Mouse (Mus musculus) spleen, postnatal 4 days (tissue): ENCODE results near the gene Ftl1.
A peak's percentile ranks its signal among the peaks of the same experiment; 100 is the strongest.
"Not testable (repeated sequence)": the region's sequence is repeated elsewhere in the genome, so short reads cannot be mapped to it uniquely, and the experiment has no call there.

Source experiments
- DNase-seq, 2 experiments: peaks; one replicate each; pipeline ENCODE4 v3.0.0; 2022; ENCODE audit warnings: low spot score in 2 of 2

The Ftl1 gene

DNA sequence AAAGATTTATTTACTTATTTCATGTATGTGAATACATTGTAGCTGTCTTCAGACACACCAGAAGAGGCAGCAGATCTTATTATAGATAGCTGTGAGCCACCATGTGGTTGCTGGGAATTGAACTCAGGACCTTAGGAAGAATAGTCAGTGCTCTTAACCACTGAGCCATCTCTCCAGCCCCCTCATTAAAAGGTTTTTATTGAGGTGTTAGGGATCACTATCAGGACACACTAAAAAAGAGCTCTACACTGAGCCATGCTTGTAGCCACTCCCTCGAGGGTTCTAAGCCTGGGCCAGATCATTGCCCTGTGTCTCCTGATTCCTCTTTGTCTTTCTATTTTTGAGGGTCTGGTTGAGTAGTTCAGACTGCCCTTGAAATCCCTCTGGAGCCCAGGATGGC, 16.8 kb upstream of the Ftl1 start:
- no peak for DNase-seq

DNA sequence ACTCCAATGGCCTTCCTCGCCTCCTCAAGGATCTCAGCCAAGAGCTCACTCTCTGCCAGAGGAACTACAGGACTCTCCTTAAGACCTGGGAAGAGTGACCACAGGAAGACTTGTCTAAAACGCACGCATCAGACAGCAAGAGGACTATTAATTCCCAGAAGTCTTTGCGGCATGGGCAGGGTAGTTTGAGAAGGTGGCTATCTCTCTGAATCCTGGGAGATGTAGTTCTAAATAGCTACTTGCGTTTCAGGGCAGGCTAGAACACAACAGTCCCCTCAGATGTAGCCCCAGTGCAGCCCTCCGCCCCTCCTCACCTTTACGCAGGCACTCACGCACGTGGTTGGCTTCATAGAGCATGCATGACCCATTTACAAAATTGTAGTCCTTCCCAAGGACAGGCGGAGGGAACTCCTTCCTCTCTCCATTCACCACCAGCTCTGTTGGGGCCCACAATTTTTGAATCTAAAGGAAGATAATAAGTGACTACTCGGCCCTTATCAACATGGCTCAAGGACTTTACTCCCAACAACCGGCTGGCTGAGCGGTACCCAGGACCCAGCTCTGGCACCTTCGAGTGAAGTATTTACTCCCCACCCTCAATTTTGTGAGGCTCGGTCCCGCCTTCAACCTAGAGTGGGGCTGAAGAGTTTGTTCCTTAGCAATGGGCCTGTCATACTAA, 15.7 kb upstream of the Ftl1 start:
- no peak for DNase-seq

DNA sequence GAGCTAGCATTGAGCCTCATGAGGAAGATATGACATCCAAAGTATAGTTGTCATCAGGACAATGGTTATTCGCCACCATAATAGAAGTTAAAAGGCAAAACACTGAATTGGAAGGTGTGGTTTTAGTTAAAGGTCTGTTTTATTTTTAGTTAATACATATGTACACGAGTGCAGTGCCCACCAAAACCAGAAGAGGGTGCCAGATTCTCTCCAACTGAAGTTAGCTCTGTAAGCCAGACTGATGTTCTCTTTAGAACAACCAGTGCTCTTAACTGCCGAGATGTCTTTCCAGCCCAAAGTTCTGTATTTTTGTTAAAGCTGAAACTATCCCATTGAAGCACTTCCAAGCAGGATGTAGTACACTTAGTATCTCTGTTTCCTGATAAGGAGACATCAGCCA, 11.2 kb upstream of the Ftl1 start:
- DNase-seq = peak; percentile 76 to 88

DNA sequence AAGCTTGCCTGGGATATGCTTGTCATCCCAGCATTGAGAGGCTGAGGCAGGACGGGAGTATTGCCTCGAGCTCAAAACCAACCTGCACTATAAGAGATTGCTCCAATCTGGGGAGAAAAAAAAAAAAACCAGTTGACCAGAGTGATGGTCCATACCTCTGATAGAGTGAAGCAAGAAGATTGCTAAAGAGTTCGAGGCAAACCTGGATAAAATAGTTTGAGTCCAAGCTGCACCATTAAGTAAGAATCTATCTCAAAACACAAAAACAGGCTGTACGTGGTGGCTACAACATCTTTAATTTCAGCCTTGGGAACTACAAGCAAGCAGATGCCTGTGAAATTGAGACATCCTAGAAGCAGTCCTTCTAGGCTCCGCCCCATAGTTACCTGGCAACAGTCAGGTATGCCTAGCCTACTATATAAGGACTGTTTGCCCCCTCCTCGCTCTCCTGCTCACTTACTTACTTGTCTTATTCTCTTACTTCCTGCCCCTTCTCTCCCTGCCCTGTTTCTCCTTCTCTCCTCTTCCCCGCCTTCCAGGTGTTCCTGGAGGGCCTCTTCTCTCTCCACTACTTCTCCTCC, 7.5 kb upstream of the Ftl1 start:
- DNase-seq = no peak

DNA sequence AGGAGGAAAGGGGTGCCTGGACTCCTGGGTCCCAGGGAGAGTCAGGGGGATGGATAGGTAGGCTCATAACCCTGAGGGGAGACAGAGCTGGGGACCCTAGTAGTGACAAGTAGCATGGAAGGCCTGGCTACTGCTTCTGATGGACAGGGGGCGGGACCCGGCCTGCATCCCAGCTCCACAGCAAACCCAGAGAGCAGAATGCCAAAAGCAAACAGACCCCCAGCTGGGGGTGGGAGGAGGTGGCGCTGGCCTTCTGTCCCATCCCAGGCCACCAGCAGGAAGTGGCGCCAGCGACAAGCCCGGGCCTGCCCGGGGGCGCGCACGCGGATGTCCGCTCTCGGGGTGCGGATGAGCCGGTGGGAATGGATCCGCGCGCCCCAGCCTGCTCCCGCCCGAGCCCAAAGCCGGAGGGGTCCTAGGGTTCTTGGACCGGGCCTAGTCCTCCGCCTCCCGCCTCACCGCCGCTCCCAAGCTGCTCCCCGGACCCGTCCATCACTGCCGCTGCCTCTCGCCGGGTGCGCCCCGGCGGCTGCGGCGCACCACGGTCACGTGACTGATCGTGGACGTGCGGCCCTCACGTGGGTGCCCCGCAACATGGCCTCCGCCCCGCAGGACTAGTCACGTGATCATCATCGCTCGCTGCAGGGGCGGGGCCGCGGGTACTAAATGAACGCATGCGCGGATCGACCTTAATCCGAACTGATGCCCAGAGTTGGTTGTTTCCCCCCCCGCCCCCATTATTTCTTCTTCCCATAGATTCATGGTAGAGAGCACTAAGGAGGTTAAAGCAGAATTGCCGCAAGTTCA, 6.8 kb upstream of the Ftl1 start, which contains the start of gene Bax:
TSS of gene Bax (minus strand) at position 616 of the 807 bp plus-strand sequence.
- DNase-seq = peak; percentile 93 to 96

DNA sequence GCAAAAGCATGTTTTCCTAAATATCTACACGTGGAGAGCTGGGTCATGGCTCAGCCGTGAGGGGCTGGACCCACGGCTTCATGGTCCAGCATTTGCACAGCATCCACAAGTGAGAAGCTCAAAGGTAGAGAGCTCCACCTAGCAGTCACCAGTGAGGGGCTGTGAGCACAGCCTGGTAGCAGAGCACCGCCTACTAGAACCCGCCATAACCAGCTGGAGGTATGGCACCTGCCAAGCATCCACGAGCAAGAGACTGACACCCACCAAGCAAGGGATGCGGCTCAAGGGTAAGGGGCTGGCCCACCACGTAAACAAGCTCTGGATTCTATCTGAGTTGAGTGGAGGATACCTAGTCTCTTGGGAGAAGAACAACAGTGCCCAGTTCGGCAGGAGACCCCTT, 5.9 kb upstream of the Ftl1 start:
- DNase-seq = no peak

DNA sequence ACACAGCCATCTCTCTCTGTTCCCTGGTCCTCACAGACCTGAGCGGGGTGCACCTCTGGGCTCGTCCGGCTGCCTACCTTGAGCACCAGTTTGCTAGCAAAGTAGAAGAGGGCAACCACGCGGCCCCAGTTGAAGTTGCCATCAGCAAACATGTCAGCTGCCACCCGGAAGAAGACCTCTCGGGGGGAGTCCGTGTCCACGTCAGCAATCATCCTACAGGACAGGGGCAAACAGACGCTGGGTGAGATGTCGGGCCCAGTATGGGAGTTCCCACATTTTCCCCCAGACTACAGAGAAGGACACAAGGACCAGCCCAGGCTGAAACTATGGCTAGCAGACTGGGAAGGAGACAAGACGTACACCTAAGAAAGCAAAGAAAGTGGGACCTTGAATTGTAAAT, 5.4 kb upstream of the Ftl1 start:
- DNase-seq = no peak

DNA sequence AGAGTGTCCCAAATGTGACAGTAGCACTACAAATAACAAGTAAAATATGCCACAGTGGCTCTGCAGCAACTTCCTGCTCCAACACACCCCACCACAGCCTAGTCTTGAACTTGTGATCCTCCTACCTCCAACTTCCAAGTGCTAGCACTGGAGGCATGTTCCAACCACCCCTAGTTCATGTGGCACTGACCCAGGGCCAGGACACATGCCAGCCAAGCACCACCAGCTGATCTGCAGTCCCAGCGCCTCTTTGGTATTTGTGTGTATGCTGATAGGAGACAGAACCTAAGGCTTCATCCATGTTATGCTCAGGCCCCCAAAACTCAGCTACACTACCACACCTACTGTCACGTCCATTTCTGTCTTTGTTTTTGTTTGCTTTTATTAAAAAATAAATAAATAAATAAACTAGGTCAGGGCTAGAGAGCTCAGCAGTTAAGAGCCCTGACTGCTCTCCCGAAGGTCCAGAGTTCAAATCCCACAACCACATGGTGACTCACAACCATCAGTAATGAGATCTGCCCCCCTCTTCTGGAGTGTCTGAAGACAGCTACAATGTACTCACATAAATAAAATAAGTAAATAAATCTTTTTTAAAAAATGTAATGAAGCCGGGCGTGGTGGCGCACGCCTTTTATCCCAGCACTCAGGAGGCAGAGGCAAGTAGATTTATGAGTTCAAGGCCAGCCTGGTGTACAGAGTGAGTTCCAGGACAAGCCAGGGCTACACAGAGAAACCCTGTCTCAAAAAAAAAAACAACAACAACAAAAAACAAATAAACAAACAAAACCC, 4.5 kb upstream of the Ftl1 start:
- no peak for DNase-seq

DNA sequence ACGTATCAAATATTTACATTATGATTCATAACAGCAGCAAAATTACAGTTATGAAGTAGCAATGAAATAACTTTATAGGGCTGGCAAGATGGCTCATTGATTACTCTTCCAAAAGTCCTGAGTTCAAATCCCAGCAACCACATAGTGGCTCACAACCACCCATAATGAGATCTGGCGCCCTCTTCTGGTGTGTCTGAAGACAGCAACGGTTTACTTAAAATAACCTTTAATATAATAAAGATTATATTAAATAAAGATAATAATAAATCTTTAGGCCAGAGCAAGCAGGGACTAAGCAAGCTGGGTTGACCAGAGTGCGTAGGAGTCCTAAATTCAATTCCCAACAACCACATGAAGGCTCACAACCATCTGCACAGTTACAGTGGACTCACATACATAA, 3.2 kb upstream of the Ftl1 start:
- not testable (repeated sequence) for DNase-seq

DNA sequence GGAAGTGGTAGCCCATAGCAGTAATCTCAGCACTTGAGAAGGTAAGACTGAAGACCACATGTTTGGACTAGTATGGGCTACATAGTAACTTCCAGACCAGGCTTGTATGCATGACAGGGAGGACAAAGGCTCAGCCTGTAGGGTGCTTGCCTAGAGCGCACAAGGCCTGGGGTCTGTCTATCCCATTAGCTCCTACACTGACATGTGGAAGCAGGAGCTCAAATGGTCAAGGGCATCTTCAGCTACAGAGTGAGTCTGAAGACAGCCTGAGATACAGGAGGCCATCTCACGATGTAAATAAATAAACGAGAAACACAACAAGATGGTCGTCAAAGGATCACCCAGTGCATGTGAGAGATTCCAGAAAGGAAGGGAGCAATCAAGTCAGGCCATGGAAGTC, 2.6 kb upstream of the Ftl1 start:
- peak in 1 of 2 experiments; percentile 48 for DNase-seq

DNA sequence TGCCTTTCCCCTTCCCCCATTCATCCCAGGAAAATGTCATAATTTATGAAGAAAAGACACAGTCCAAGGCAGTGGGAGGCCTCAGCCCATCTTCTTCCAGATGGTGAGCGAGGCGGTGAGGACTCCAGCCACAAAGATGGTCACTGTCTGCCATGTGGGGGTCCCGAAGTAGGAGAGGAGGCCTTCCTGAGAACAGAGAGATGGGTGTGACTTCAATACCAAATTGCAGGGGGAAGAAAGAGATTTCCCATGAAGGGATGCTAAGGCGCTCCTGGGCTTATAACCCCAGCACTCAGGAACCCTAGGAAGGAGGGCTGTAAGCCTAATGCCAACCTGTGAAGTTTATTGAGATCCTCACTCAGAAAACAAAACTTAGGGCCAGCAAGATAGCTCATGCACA, 2.1 kb upstream of the Ftl1 start:
- peak in 1 of 2 experiments; percentile 54 for DNase-seq

DNA sequence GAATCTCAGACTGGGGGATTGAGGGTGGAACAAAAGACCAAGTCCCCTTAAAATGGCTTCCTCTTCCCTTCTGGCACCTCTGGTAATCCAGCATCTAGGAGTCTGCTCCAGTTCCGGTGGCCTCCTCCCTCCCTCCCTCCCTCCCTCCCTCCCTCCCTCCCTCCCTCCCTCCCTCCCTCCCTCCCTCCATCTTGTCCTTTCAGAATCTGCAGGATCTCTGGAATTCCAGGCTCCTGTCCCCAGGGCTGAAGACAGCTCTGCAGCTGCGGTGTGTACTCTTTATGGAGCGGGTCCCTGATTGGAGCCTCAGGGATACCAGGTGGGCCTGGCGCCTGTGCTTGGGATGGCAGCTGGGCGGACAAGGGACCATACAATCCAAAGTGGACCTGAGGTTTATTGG, 1.6 kb upstream of the Ftl1 start:
- peak in 1 of 2 experiments; percentile 64 for DNase-seq

DNA sequence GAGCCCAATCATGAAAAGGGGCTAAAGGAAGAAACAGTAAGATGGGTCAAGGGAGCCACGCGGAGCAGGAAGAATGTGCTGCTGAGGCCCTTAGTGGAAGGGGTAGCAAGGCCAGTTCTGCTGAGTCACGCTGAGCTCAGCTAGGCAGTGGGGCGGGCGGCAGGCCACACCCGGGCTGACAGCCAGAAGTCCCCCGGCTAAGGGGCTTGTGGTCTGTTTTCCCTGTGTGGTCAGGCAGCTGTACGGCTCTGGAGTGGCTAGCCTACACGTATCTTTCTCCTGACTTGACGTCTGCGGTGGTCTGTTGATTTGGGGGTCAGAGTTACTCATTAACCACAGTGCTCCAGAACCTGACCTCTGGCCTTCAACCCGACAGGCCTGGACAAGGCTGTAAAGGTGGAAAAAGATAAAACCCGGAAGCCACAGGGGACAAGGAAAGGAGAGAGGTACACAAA, 1.2 kb upstream of the Ftl1 start:
- DNase-seq = peak; percentile 86 to 91

DNA sequence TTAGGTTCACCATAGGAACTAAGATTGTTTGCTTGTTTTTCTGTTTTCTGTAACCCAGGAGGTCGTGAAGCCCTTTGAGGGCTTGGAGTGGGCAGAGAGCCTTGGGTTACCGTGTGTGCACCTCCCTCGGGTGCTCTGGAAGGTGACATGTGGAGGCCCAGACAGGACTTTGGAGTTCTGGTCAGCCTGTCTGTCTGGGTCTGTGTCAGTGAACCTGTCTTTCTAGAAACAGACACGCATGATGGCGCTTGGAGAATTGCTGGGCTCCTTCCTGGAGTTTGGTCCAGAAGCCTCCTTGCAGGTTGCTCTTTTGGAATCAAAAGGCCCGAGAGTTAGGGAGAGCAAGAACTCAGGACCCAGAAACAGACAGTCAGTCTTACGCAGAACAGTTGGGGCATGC, 693 bp upstream of the Ftl1 start:
- peak in 1 of 2 experiments; percentile 72 for DNase-seq

DNA sequence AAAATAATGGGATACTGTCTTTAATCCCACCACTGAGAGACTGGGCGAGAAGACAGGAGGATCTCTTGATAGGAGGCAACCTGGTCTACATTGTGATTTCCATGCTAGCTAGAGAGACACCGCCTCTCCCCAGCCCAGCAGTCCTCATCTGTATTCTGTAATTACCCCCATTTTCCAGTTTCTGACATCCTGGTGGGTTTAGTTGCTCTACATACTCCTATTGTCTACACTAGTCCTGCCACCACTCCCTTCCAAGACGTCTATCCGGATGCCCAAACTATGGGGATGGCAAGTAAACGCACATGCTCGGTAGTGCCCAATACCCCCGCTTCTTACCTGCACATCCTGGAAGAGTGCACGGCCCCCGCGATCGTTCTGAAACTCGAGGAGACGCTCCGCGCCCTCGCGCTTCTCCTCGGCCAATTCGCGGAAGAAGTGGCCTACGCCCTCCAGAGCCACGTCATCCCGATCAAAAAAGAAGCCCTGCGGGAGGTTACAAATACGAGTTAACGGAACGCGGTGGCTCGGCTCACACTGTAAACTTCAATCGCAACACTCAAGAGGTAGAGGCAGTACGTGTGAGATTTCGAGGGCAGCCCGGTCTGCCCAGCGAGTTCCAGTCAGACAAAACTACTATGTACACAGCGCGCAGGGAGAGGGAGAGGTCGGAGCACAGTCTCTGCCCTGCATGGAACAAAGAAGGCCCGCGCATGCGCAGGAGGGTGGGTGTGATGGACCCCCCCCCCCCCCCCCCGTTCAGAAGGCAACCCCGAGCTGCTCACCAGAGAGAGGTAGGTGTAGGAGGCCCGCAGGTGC, 728 bp downstream of the Ftl1 start:
- peak; percentile 76 to 91 for DNase-seq

DNA sequence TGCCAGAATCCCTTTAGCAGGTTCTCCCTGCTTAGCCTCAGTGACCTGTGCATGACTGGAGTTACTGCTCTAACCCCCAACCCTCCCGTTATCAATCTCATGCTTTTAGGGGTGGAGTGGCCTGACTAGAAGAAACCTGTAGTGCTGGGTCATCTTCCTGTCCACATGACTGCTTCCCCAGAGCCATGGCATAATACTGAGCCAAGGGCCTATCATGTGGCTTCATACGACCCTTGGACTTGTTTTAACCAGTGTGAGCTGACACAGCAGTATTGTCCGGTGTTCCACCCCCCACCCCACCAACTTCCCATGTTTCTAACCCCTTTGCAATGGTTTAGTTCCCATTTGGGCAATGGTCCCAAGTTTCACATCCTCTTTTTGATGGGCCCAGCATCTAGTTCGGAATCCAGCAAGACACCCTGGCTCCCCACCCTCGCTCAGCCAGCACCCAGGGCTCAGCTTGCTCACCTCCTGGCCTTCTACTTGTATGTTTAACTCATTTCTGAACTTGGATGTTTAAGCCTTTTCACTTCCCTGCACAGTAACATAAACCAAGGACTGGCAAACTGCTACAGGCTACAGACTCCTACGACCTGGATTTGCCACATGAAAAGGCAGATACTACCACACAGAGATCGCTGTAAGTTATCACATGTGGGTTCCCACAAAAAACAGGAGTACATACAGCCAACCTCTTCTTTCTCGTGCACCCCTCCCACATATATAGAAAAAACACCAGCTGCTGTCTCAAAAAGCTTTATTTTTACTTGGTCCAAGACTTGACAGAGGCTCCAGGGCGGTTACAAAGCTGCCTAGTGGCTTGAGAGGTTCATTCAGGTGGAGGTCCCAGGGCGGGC, 2.3 kb downstream of the Ftl1 start:
- no peak for DNase-seq

DNA sequence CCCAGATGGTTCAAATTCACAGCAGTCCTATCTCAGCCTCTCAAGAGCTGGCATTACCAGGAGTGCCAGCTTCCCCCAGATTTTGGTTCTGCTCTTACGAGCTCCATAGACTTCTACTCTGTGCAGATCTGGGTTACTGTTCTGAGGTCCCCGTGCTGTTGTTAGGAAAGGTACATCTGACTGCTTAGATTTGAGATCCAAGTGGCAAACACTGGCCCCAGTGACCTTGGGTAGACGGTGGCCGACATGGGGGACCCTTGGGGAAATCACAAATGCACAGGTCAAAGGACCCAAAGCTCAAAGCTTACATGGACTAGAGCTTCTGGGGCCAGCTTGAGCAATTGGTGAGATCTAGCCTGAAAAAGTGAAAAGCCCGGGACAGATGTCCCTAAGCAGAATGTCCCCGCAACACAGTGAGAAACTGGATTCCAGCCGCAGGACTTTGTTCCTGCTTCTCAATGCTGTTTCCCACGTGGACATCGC, 2.9 kb downstream of the Ftl1 start:
- DNase-seq = no peak

DNA sequence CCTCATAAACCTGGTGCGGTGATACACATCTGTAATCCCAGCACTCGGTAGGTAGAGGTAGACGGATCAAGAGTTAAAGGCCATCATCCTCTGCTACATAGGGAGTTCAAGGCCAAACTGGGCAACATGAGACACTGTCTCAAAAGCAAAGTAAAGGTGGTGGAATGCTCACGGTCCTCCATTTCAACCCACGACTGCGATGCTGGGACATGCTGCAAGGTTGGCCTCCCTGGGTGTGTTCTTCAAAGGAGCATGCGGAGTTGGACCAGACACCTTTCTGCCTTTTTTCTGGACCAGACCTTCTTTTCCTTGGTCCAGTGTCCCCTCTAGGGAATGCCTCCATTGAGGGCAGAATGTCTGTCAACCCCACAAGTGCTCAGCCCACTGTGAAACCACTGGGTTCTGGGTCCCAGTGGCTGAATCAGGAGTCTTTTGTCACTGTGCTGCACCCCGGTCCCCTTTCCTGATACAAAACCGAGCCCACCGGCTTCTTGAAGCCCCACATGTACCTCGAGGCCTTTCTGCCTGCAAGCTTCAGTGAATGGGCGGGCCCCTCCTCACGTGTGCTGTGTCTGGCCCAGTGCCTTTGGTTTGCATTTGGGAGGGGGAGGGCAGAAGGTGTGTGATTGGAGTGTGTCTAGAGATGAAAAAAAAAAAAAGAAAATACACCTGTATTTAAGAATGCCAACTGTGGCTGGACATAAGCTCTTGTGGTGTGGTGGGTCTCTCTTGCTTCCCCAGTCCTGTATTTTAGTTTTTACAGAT, 3.6 kb downstream of the Ftl1 start:
- no peak for DNase-seq

DNA sequence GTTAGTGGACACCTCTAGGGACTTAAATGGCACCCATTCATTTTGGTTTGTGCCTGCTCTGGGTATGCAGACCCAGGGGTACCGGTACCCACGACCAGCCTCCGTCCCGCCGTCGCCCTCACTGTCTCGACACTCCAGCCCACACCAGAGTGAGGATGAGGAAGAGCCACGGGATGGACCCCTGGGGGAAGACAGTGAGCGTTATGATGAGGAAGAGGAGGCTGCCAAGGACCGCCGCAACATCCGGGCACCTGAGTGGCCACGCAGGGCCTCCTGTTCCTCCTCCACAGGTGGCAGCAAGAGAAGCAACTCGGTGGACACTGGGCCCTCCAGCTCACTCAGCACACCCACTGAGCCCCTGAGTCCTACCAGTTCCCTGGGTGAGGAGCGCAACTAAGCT, 4.7 kb downstream of the Ftl1 start:
- no peak for DNase-seq
